Mouse (Mus musculus) CD4-positive, CD25-positive, alpha-beta regulatory T cell (primary cell): ENCODE results near the gene Krtap31-2. TPM values are rescaled to one million over a fixed set of nuclear protein-coding genes. Genes with fewer than 3 reads are reported as not detected.

Experiments
- polyA plus RNA-seq: library from polyadenylated mRNA; unstranded; fragments of 100-300 nt; shearing (Covaris generic); gene quantifications from one replicate; pipeline ENCODE4 v1.2.1, GENCODE M21; 2017

Krtap31-2 gene
- polyA plus RNA-seq, result not detected

GRCm38 (mm10) chr11:99935991-99936390 is at the start of gene Krtap31-2:
TSS of gene Krtap31-2 (plus strand) at chr11:99936291.

GRCm38 (mm10) chr11:99907620-99908019 is 28.5 kb upstream of the Krtap31-2 start, which contains the start of gene Krtap31-1:
TSS of gene Krtap31-1 (plus strand) at chr11:99907920.

GRCm38 (mm10) chr11:99914451-99914850 is 21.6 kb upstream of the Krtap31-2 start, which contains the start of gene Gm11565:
TSS of gene Gm11565 (plus strand) at chr11:99914751.

GRCm38 (mm10) chr11:99948175-99948574 is 12.1 kb downstream of the Krtap31-2 start, which contains the start of gene Krtap9-5:
TSS of gene Krtap9-5 (plus strand) at chr11:99948475.

GRCm38 (mm10) chr11:99978953-99979352 is 42.9 kb downstream of the Krtap31-2 start, which contains the start of gene Krtap29-1:
TSS of gene Krtap29-1 (minus strand) at chr11:99979053.

GRCm38 (mm10) chr11:99986180-99986647 is 50.1 kb downstream of the Krtap31-2 start, which contains the start of gene Krtap16-1:
TSS of gene Krtap16-1 (minus strand) at chr11:99986597.

Other genes with a start within 250 kb of the Krtap31-2 start
- gene Gm14190, start 245.6 kb upstream of the Krtap31-2 start, polyA plus RNA-seq, result not detected
- not detected for gene Gm14180, start 202.0 kb upstream of the Krtap31-2 start, polyA plus RNA-seq
- gene Gm11595, start 163.4 kb upstream of the Krtap31-2 start, polyA plus RNA-seq, result not detected
- not detected for gene Krtap4-8, start 155.6 kb upstream of the Krtap31-2 start, polyA plus RNA-seq
- not detected for gene Krtap4-9, start 151.1 kb upstream of the Krtap31-2 start, polyA plus RNA-seq
- gene Gm11596, start 142.8 kb upstream of the Krtap31-2 start, polyA plus RNA-seq, result not detected
- not detected for gene Gm11569, start 137.4 kb upstream of the Krtap31-2 start, polyA plus RNA-seq
- gene Gm11554, start 131.8 kb upstream of the Krtap31-2 start, polyA plus RNA-seq, result not detected
- not detected for gene Krtap4-13, start 126.4 kb upstream of the Krtap31-2 start, polyA plus RNA-seq
- gene Gm11564, start 120.6 kb upstream of the Krtap31-2 start, polyA plus RNA-seq, result not detected
- not detected for gene 2300003K06Rik, start 98.2 kb upstream of the Krtap31-2 start, polyA plus RNA-seq
- gene Krtap4-16, start 84.7 kb upstream of the Krtap31-2 start, polyA plus RNA-seq, result not detected
- gene Gm11568, start 78.4 kb upstream of the Krtap31-2 start, polyA plus RNA-seq, result not detected
- not detected for gene Gm11559, start 71.8 kb upstream of the Krtap31-2 start, polyA plus RNA-seq
- gene Krtap9-1, start 62.9 kb upstream of the Krtap31-2 start, polyA plus RNA-seq, result not detected
- not detected for gene Gm11567, start 57.1 kb upstream of the Krtap31-2 start, polyA plus RNA-seq
- not detected for gene Krtap31-1, start 28.4 kb upstream of the Krtap31-2 start, polyA plus RNA-seq
- not detected for gene Gm11565, start 21.5 kb upstream of the Krtap31-2 start, polyA plus RNA-seq
- gene Krtap9-5, start 12.2 kb downstream of the Krtap31-2 start, polyA plus RNA-seq, result not detected
- not detected for gene Krtap29-1, start 42.8 kb downstream of the Krtap31-2 start, polyA plus RNA-seq
- gene Krtap16-1, start 50.3 kb downstream of the Krtap31-2 start, polyA plus RNA-seq, result not detected
- not detected for gene Krtap17-1, start 57.7 kb downstream of the Krtap31-2 start, polyA plus RNA-seq
- gene Krt33a, start 79.9 kb downstream of the Krtap31-2 start, polyA plus RNA-seq, result not detected
- gene Krt33b, start 93.6 kb downstream of the Krtap31-2 start, polyA plus RNA-seq, result not detected
- not detected for gene Krt34, start 105.3 kb downstream of the Krtap31-2 start, polyA plus RNA-seq
- not detected for gene Krt31, start 114.3 kb downstream of the Krtap31-2 start, polyA plus RNA-seq
- gene Krt32, start 151.9 kb downstream of the Krtap31-2 start, polyA plus RNA-seq, result not detected
- gene Krt35, start 159.9 kb downstream of the Krtap31-2 start, polyA plus RNA-seq, result not detected
- gene Krt36, start 169.3 kb downstream of the Krtap31-2 start, polyA plus RNA-seq, result not detected
- not detected for gene Krt13, start 185.3 kb downstream of the Krtap31-2 start, polyA plus RNA-seq
- not detected for gene Krt15, start 199.6 kb downstream of the Krtap31-2 start, polyA plus RNA-seq
- not detected for gene Krt19, start 212.4 kb downstream of the Krtap31-2 start, polyA plus RNA-seq